Mouse (Mus musculus) hindbrain, embryonic 15.5 days (tissue): ENCODE measurements around the gene Heatr5b. TPM values are rescaled to one million over a fixed set of nuclear protein-coding genes. Genes with fewer than 3 reads are reported as not detected.

ENCODE experiments used
- ATAC-seq: fragments of 200-750 bp; cut with Nextera tagmentation; 2 replicates; pipeline ENCODE4 v1.8.0; 2017; ENCODE audit warnings: low read depth, moderate number of reproducible peaks, moderate TSS enrichment; ENCODE audit not compliant: low FRiP score
- H3K27ac ChIP-seq: fragments of 300-500 bp; sonication (generic); replicated peaks from 2 replicates; pipeline ENCODE4 v1.5.1; 2015; ENCODE audit warnings: mild to moderate bottlenecking, inconsistent platforms
- H3K27me3 ChIP-seq: fragments of 300-500 bp; sonication (generic); 2 replicates; pipeline ENCODE4 v1.6.1; 2015; ENCODE audit warnings: control low read depth, inconsistent platforms
- H3K36me3 ChIP-seq: fragments of 300-500 bp; sonication (generic); 2 replicates; pipeline ENCODE4 v1.6.1; 2015; ENCODE audit warnings: control low read depth, inconsistent platforms
- H3K4me1 ChIP-seq: fragments of 300-500 bp; sonication (generic); replicated peaks from 2 replicates; pipeline ENCODE4 v1.6.1; 2015; ENCODE audit warnings: control low read depth, inconsistent platforms
- H3K4me2 ChIP-seq: fragments of 300-500 bp; sonication (generic); 2 replicates; pipeline ENCODE4 v1.6.1; 2015; ENCODE audit warnings: moderate library complexity, mild to moderate bottlenecking, inconsistent platforms
- H3K4me3 ChIP-seq: fragments of 300-500 bp; sonication (generic); 2 replicates; pipeline ENCODE4 v1.5.1; 2015; ENCODE audit warnings: mild to moderate bottlenecking, inconsistent platforms
- H3K9ac ChIP-seq: fragments of 300-500 bp; sonication (generic); 2 replicates; pipeline ENCODE4 v1.6.1; 2015; ENCODE audit warnings: inconsistent platforms
- H3K9me3 ChIP-seq: fragments of 300-500 bp; sonication (generic); 2 replicates; pipeline ENCODE4 v1.6.1; 2016; ENCODE audit warnings: control low read depth, inconsistent platforms
- WGBS: fragments of 180-500 bp; shearing (Covaris S2); methylation state at CpG from one replicate; pipeline ENCODE4 v1.1.7; 2015; 5-methylcytosine and 5-hydroxymethylcytosine counted together
- polyA plus RNA-seq: library from polyadenylated mRNA; unstranded; fragments of >200 nt; fragmentation: Nextera tagmentation; extraction: Ambion mirVana; gene quantifications from 2 replicates; pipeline ENCODE4 v1.2.1, GENCODE M21; 2015

Heatr5b gene
- 19.7 and 20.5 TPM in 2 replicates for polyA plus RNA-seq

GRCm38 (mm10) chr17:78834856-78835835 is at the start of gene Heatr5b, which contains the start of gene Gpatch11:
Gene Heatr5b (minus strand): TSS chr17:78835364.
Gene Gpatch11 (plus strand): TSS chr17:78835567.
- Histone ChIP-seq H3K4me3 (peak within 1 kb of the TSS; percentile 95), H3K9me3 (no peaks in the 10 kb centered on the region), H3K36me3 (peaks cover 31% of the 10 kb centered on the region), H3K4me2 (peak within 1 kb of the TSS; percentile 84), H3K27me3 (no peaks in the 10 kb centered on the region), H3K9ac (peak within 1 kb of the TSS; percentile 91), H3K4me1 (peaks cover 18% of the 10 kb centered on the region), H3K27ac (peak within 1 kb of the TSS; percentile 88)
- WGBS, result under 1% methylated on average over 81 of the region's 81 CpGs
- ATAC-seq, result peak; percentile 99

- Histone ChIP-seq H3K4me1 (peaks cover 16% of the 10 kb centered on the region; the same call in 1 of the 2 replicates), H3K27me3 (no peaks in the 10 kb centered on the region), H3K4me3 (no peak overlapping the region), H3K4me2 (no peak overlapping the region), H3K36me3 (no peaks in the 10 kb centered on the region), H3K9ac (no peak overlapping the region), H3K9me3 (no peaks in the 10 kb centered on the region), H3K27ac (no peak overlapping the region)
- ATAC-seq, result no peak
- 87% methylated on average over 4 of the region's 4 CpGs for WGBS
Observed at GRCm38 (mm10) chr17:78883291-78883690, 48.1 kb upstream of the Heatr5b start.

- Histone ChIP-seq H3K36me3 (no peaks in the 10 kb centered on the region), H3K4me2 (peak within 1 kb of the TSS; percentile 65), H3K4me3 (peak within 1 kb of the TSS; percentile 36), H3K27ac (peak within 1 kb of the TSS; percentile 36; the same call in 1 of the 2 replicates), H3K9ac (peak within 1 kb of the TSS; percentile 20; the same call in 1 of the 2 replicates), H3K4me1 (peaks cover 16% of the 10 kb centered on the region; the same call in 1 of the 2 replicates), H3K27me3 (no peaks in the 10 kb centered on the region), H3K9me3 (no peaks in the 10 kb centered on the region)
- WGBS, result 3% methylated on average over 28 of the region's 28 CpGs
- ATAC-seq, result peak; percentile 90
Observed at GRCm38 (mm10) chr17:78882401-78883112, 47.4 kb upstream of the Heatr5b start, which contains the start of gene Eif2ak2. Gene Eif2ak2 (minus strand): TSS chr17:78882573.

- Histone ChIP-seq H3K4me2 (peak overlapping the region; percentile 65), H3K27me3 (no peaks in the 10 kb centered on the region), H3K4me1 (peaks cover 16% of the 10 kb centered on the region; the same call in 1 of the 2 replicates), H3K9me3 (no peaks in the 10 kb centered on the region), H3K36me3 (no peaks in the 10 kb centered on the region), H3K27ac (peak overlapping the region; percentile 36; the same call in 1 of the 2 replicates), H3K4me3 (peak overlapping the region; percentile 36), H3K9ac (peak overlapping the region; percentile 20; the same call in 1 of the 2 replicates)
- 17% methylated on average over 3 of the region's 7 CpGs for WGBS
- peak; percentile 86 for ATAC-seq
Observed at GRCm38 (mm10) chr17:78881878-78882304, 46.7 kb upstream of the Heatr5b start.

DNA sequence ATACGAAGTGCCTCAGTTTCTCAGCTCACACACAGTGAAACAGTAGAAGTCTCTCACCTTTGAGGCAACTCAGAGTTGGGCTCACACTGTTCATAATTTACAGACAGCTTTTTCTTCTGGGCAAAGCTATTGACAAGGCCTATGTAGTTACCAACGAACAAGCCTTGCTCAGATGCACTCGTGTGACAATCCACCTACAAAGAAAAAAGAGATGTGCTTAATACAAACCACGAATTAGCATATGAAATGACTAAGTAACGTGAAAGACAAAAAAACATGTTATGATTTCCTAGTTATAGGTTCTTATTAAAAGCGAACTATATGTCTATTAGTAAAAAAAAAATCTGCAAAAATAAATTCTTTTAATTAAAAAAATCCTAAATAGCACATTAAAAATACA is 38.7 kb upstream of the Heatr5b start:
- Histone ChIP-seq H3K4me2 (no peak overlapping the region), H3K27me3 (no peaks in the 10 kb centered on the region), H3K9ac (no peak overlapping the region), H3K36me3 (no peaks in the 10 kb centered on the region), H3K4me3 (no peak overlapping the region), H3K9me3 (no peaks in the 10 kb centered on the region), H3K27ac (no peak overlapping the region), H3K4me1 (no peaks in the 10 kb centered on the region)
- 89% methylated on average over 6 of the region's 6 CpGs for WGBS
- no peak for ATAC-seq

GRCm38 (mm10) chr17:78856243-78856642 is 21.1 kb upstream of the Heatr5b start:
- Histone ChIP-seq H3K4me1 (no peaks in the 10 kb centered on the region), H3K4me2 (no peak overlapping the region), H3K4me3 (no peak overlapping the region), H3K27me3 (no peaks in the 10 kb centered on the region), H3K9me3 (no peaks in the 10 kb centered on the region), H3K36me3 (no peaks in the 10 kb centered on the region), H3K27ac (no peak overlapping the region), H3K9ac (no peak overlapping the region)
- no peak for ATAC-seq
- WGBS, result 89% methylated on average over 10 of the region's 10 CpGs

GRCm38 (mm10) chr17:78842271-78842928 is 7.2 kb upstream of the Heatr5b start:
- 94% methylated on average over 7 of the region's 7 CpGs for WGBS
- Histone ChIP-seq H3K27ac (no peak overlapping the region), H3K4me1 (no peaks in the 10 kb centered on the region), H3K9ac (no peak overlapping the region), H3K9me3 (no peaks in the 10 kb centered on the region), H3K36me3 (peaks cover 76% of the 10 kb centered on the region), H3K4me3 (no peak overlapping the region), H3K27me3 (no peaks in the 10 kb centered on the region), H3K4me2 (no peak overlapping the region)
- no peak for ATAC-seq

DNA sequence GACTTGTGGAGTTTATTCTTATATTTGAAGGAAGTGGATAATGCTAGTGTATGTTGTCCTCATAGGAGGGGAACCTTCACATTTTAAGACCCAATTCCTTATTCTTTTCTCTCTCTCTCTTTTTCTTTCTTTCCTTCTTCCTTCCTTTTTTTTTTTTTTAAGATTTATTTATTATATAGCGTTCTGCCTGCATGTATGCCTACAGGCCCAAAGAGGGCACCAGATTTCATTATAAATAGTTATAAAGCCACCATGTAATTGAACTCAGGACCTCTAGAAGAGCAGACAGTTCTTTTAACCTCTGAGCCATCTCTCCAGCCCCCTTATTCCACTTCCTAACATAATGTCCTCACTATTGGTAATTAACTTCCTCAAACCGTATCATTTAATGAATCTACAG is 892 bp upstream of the Heatr5b start:
- H3K4me1 ChIP-seq, result peaks cover 18% of the 10 kb centered on the region
- H3K9me3 ChIP-seq, result no peaks in the 10 kb centered on the region
- H3K9ac ChIP-seq, result peak overlapping the region; percentile 39
- H3K4me2 ChIP-seq, result peak overlapping the region; percentile 73
- H3K27me3 ChIP-seq, result no peaks in the 10 kb centered on the region
- H3K4me3 ChIP-seq, result peak overlapping the region; percentile 95
- peaks cover 26% of the 10 kb centered on the region for H3K36me3 ChIP-seq
- WGBS, result 21% methylated on average over 2 of the region's 2 CpGs
- ATAC-seq, result no peak
- peak overlapping the region; percentile 88 for H3K27ac ChIP-seq

- WGBS, result 94% methylated on average over 13 of the region's 13 CpGs
- Histone ChIP-seq H3K27ac (no peak overlapping the region), H3K36me3 (peaks cover 74% of the 10 kb centered on the region), H3K9me3 (no peaks in the 10 kb centered on the region), H3K4me3 (no peak overlapping the region), H3K4me2 (no peak overlapping the region), H3K4me1 (no peaks in the 10 kb centered on the region), H3K9ac (no peak overlapping the region), H3K27me3 (no peaks in the 10 kb centered on the region)
- ATAC-seq, result no peak
Observed at GRCm38 (mm10) chr17:78824346-78824745, 10.8 kb downstream of the Heatr5b start.

GRCm38 (mm10) chr17:78809582-78809981 is 25.6 kb downstream of the Heatr5b start:
- Histone ChIP-seq H3K4me3 (no peak overlapping the region), H3K27me3 (no peaks in the 10 kb centered on the region), H3K36me3 (peaks cover 45% of the 10 kb centered on the region), H3K27ac (no peak overlapping the region), H3K9ac (no peak overlapping the region), H3K4me2 (no peak overlapping the region), H3K9me3 (no peaks in the 10 kb centered on the region), H3K4me1 (no peaks in the 10 kb centered on the region)
- no peak for ATAC-seq
- WGBS, result 95% methylated on average over 3 of the region's 3 CpGs

GRCm38 (mm10) chr17:78809019-78809418 is 26.1 kb downstream of the Heatr5b start:
- H3K9ac ChIP-seq, result no peak overlapping the region
- peaks cover 44% of the 10 kb centered on the region for H3K36me3 ChIP-seq
- H3K4me1 ChIP-seq, result no peaks in the 10 kb centered on the region
- no peak overlapping the region for H3K4me2 ChIP-seq
- no peak overlapping the region for H3K4me3 ChIP-seq
- no peaks in the 10 kb centered on the region for H3K9me3 ChIP-seq
- no peak for ATAC-seq
- no peak overlapping the region for H3K27ac ChIP-seq
- no peaks in the 10 kb centered on the region for H3K27me3 ChIP-seq
